Mouse (Mus musculus) urinary bladder, postnatal 10 days (tissue): ENCODE results near the gene Creb1.
A peak's percentile ranks its signal among the peaks of the same experiment; 100 is the strongest.

Experiments used
- DNase-seq: peaks from one replicate; pipeline ENCODE4 v3.0.0; 2022; ENCODE audit warnings: low spot score

Gene Creb1

DNA sequence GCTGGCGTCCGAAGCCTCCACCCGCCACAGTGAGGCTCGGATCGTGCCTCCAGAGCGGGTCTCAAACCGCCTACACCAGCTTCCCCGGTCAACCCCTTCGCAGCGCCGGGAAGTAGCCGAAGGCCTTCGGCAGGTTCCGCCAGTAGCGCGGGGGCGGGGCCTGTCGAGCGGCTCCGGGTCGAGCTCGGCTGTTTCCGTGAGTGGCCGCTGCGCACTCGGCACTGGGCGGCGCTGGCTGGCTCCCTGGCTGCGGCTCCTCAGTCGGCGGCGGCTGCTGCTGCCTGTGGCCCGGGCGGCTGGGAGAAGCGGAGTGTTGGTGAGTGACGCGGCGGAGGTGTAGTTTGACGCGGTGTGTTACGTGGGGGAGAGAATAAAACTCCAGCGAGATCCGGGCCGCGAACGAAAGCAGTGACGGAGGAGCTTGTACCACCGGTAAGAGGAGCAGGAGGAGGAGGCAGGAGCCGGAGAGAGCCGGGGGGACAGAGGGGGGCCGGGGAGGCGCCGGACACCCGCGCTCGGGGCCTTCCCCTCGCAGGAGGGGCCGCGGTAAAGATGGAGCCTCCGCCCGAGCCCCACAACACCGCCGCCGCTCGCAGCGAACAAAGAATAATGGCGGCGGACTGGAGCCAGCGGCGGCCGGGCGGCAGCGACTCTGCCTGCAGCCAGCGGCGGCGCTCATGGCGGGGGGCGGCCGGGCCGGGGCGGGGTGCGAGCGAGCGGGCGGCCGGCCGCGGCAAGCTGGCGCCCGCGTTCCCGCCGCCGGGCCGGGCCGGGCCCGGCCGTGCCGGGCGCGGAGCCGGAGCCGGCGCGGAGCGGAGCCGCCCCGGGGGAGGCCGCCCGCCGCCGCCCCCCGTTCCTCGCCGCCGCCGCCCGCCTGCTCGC, at the start of gene Creb1:
Gene Creb1 (plus strand): TSS at position 57 of the 882 bp plus-strand sequence.
- peak; percentile 95 for DNase-seq

DNA sequence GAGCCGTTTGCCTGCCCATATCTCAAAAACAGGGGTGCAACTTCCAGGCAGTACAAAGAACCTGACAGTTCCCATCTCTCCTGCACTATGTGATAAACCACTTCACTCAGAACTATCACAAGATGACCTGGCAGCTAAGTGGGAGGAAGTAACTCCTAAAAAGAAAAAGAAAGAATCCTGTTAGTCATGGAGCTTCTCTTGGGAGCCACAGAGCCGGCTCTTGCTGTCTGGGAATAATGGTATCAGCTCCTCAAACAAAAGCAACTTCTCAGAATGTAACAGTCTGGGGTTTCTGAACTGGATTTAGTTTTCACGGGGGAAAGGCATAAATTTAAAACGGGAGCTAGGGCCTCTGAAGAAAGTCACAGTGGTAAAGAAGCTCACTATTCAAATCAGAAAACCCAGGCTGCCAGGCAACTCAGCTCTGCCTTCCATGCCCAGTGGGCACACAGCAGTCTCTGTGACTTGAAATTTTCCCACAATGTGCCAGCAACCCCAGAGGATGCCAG, 43.9 kb upstream of the Creb1 start:
- DNase-seq = no peak

DNA sequence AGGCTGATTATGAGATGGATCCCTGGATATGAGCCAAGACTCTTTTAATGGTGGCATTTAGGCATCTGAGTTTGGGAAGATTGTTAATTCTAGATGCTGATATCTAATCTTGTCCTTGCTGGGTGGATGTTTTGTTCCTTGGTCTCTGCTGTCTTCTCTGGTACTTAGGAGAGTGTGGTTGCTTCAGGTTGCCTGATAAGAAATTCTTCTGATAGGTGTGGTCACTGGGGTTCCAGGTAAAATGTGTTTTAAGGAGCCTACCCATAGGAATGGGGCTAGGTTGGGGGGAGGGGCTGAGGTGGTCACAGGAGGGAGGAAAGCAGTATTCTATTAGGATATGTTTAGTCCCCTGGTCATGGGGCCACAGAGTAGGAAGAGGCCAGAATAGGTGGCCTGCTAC, 35.6 kb upstream of the Creb1 start:
- no peak for DNase-seq

DNA sequence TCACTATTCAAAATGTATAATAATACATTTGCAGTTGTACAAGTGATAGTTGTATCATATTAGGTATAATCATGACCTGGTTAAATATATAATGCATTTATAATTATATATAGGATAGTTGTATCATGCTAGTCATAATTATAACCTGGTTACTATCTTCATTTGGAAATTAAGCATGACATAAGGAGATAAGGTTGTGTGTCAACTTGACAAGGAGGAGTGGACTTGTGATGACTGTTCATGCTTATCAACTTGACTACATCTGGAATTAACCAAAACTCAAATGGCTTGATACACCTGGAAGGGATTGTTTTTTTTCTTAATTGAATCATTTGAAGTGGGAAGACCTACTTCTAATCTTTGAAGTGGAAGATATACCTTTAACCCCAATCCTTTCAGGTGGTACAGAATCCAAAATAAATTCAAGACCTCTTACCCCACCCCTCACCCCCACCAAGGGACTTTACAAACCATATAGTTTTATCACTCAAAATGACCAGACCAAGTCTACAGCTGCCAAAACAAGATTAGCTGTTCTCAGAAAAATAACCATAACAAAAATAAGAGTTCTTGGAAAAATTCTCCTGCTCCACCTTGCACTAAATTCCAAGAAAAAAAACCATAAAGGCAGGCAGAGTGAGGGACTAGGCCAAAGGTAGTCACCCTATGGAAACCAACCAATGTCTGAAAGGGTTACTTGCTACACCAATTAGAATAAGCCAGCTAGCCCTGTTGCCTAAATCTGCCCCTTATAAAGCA, 30.9 kb upstream of the Creb1 start:
- DNase-seq = no peak

DNA sequence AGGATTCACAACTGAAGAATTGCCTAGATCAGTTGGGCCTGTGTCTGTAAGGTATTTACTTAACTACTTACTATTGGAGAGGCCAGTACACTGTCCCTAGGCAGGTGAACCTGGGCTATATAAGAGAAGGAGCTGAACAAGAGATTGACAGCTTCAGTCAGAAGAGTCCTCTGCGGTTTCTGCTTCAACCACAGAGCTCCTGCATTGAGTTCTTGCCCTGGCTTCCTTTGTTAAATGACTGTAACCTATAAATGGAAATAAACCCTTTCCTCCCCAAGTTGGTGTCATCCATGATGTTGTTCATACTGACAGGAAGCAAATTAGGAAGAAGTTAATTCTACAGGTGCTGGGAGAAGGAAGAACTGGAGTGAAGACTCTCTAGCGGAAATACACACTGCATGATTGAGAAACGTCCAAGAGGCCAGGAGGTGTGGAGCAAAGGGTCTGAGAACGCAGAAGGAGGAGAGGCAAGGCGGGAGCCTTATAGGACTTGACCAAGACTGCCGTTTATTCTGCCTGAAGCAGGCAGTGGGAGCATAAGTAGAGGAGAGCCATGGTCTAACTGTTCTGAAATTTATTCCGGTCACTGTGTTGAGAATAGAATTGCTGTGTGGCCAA, 23.9 kb upstream of the Creb1 start:
- DNase-seq = no peak

DNA sequence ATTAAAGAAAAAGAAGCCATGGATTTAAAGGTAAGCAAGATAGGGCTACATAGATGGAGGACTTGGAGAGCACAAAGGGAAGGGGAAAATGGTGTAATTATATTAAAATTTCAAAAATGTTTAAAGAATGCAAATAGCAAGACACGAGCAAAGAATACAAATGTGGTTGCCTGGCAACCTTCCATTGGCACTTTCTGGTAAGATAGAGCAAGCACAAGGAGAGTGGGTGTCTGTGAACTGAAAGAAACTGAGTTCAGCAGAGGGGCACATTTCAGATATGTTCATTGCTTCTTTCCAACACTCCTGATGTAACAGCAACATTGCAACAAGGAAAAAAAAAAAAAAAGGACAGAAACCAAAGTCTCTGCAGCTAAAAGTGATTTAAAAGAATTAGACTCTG, 22.8 kb upstream of the Creb1 start:
- no peak for DNase-seq

GRCm38 (mm10) chr1:64514184-64514583, 18.3 kb upstream of the Creb1 start:
- no peak for DNase-seq

DNA sequence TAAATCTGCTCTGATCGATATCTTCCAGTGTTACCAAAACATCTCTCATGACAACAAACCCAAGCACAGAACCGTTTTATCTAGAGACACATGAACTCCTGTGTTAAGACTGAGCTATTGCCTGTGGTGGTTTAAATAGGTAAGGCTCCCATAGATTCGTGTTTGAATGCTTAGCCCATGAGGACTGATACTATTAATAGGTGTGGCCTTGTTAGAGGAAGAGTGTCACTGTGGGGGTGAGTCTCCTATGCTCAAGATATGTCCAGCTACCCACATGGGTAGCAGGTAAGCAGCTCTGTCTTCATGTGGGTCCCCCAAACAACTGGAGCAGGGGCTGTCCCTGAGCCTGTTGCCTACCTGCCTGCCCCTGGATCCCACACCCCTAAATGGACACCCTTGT, 15.9 kb upstream of the Creb1 start:
- no peak for DNase-seq

GRCm38 (mm10) chr1:64518480-64518879, 14.0 kb upstream of the Creb1 start:
- DNase-seq = no peak

DNA sequence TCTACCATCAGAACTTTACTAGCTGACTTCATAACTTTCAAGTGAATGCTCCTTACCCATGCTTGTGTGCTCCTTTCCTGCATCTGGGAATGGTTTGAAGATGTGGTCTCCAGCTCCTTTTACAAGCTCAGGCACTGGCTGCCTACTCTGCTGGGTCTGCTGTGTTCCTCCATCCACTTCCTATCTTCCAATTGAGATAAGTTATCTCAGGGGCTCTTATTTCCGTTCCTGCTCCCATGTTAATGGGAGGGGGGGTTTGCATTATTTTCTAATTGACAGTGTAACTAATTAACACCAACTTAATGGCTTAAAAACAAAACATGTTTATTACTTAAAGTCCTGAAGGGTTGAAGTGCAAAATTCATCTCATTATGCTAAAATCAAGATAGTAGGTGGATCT, 13.1 kb upstream of the Creb1 start:
- no peak for DNase-seq

GRCm38 (mm10) chr1:64519901-64520300, 12.5 kb upstream of the Creb1 start:
- no peak for DNase-seq

DNA sequence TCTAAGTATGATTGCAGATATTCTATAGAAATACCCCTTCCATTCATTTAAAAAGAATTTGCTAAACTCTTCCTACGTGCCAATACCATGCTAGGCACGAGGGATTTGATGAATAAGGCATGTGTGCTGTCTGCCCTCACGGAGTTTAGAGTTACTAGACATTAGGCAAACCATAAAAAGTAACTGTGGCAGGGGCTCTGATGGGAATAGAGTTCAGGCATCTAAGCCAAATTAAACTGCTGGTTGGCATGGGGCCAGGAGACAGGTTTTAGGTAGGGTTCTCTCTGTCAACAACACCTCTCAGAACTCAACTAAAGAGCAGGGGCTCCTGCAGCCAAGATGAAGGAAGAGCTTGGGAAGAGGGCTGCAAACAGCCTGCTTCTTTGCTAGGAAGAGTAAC, 10.7 kb upstream of the Creb1 start:
- no peak for DNase-seq

DNA sequence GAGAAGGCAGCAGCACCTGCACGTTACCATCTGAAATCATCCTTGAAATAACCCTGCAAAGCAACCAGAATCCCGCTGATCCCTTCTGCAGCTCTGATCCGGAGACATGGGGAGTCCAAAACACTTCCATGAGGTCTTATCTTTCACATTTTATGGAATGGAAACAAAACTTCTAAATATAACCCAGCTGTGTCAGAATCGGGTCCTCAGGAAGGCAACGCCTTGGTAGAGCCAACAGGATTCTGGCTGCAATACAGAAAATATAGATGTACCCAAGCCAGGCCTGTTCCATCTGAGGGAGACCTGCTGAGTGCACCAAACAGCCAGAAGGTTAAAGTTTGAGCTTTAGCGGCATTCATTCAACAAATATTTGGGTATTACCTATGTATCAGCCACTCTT, 9.8 kb upstream of the Creb1 start:
- no peak for DNase-seq

DNA sequence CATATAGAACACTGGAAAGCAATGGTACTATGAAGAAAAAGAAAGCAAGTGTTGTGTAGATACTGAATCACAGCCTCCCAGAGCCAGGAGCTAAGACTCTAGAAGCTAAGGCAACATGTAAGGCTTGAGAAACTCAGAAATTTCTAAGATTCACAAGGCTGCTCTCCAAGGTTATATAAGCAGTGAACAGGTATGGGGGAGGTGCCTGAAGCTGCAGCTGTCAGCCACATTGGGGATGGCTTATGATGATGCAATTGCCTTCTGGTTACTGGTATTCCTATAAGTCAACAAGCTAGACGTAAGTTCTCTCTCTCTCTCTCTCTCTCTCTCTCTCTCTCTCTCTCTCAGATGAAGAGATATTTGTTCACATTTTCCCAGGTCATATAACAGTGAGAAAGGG, 9.3 kb upstream of the Creb1 start:
- DNase-seq = no peak

- DNase-seq = no peak
Observed at GRCm38 (mm10) chr1:64524661-64525060, 7.8 kb upstream of the Creb1 start.

DNA sequence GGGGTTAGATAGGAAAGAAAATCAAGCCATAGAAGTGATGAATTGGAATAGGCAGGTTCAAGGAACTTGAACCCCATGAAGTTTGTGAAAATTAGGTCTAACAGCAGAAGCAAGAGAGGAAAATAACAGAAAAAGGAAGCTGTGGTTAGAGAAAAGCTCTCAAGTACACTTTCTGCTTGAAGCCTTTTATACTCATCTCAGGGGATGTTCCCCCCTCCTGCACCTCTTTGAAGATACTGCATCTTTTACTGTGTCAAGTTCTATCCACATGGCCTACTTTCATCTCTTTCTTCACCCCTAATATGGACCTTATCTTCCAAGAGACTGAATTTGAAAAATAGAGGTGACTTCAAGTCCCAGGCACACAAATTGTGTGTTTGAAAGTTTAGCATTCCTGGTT, 4.8 kb upstream of the Creb1 start:
- no peak for DNase-seq

GRCm38 (mm10) chr1:64529781-64530315, 2.6 kb upstream of the Creb1 start:
- no peak for DNase-seq

- DNase-seq = no peak
Observed at GRCm38 (mm10) chr1:64531548-64531947, 897 bp upstream of the Creb1 start.

- no peak for DNase-seq
Observed at GRCm38 (mm10) chr1:64532067-64532523, 350 bp upstream of the Creb1 start.

DNA sequence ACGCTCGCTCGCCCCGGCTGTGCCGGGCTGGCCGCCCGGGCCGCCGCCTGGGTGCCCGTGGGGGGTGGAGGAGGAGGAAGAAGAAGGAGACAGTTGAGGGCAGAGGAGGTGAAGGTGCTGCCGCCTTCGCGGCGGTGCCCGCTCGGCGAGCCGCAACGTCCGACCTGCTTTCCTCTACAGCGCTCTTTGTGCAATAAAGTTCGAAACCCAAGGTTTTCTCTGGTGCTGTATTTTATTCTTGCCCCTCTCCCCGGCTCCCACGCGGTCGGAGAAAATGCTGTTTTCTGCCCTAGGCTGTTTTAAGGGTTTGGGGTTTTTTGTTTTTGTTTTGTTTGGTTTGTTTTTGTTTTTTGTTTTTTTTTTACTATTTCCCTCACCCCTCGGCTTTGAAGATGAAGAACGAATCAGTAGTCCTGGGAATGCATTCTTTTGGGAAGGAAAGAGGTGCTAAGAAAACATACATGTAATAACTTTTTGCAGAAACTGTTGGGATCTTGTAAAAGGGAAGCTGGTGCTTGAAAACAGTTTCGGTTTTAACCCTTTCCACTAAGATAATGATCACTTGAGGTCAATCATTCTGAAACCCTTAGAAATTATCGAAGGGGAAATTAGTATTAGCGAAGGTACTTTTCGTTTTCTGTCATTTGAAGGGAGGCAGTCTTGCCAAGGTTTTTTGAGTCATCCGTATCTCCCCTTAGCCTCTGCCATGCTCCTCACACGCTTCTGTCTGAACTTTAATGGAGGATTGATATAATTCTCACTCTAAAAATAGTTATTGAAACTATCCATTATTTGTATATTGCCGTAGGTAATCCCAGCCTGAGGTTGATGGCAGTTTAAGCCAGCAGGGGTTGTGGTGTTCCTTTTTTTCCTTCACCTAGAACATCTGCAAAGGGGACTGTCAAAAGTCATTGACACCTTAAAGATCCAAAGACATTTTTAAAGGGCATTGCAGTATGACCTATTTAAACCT, 1.3 kb downstream of the Creb1 start:
- DNase-seq = no peak

DNA sequence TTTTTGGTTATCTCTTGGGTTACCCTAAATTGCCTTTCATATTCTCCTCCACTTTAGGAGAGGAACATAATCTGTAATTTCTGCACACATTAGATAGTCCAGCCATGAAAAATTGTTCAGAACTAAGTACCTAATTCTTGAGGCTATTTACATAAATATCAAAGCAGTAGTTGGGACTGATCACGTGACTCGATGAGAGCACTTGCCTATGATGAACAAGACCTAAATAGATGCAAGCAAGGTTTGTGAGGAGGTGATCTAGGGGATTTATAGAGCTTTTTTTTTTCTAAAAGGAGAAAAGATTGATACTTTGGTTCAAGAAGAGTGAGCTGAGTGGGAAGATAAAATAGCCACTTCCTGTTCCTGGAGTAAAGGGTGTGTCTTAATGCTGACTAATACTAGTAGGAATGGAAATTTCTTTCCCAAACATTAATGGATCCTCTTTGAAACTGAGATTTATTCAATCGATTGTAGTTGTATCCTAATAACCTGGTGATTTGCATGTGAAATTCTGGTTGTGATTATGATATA, 6.5 kb downstream of the Creb1 start:
- no peak for DNase-seq
